Mouse (Mus musculus) splenic B cell, adult 2 months (primary cell): ENCODE measurements at regions not wholly inside any gene's neighbourhood (a gene's known extent, or its start where the extent isn't known, plus 50 kb on each side); places are given as distances from the start of the nearest gene placed in this dataset.
A peak's percentile ranks its signal among the peaks of the same experiment; 100 is the strongest.
"Not testable (repeated sequence)": the region's sequence is repeated elsewhere in the genome, so short reads cannot be mapped to it uniquely, and the experiment has no call there.

Source experiments
- DNase-seq: peaks from one replicate; pipeline ENCODE4 v3.0.0-alpha.2; 2011; ENCODE audit warnings: low read depth, low spot score
- H3K27me3 ChIP-seq: 2 replicates; pipeline ENCODE4 v1.6.1; 2012; ENCODE audit warnings: mild to moderate bottlenecking, low read length, moderate library complexity, mixed read lengths; ENCODE audit not compliant: control insufficient read depth, poor library complexity, insufficient read depth, severe bottlenecking
- H3K36me3 ChIP-seq: 2 replicates; pipeline ENCODE4 v1.6.1; 2012; ENCODE audit warnings: mild to moderate bottlenecking, low read length, moderate library complexity, mixed read lengths; ENCODE audit not compliant: control insufficient read depth, poor library complexity, insufficient read depth, severe bottlenecking

- no peaks in the 10 kb centered on the region for H3K36me3 ChIP-seq
- no peak for DNase-seq
- no peaks in the 10 kb centered on the region for H3K27me3 ChIP-seq
These were observed 106.9 kb upstream of the Eif4g2 start for GRCm38 (mm10) chr7:111189731-111190130.

- no peak for DNase-seq
- Histone ChIP-seq H3K36me3 (no peaks in the 10 kb centered on the region), H3K27me3 (no peaks in the 10 kb centered on the region)
These were observed 103.1 kb upstream of the Eif4g2 start for GRCm38 (mm10) chr7:111185954-111186353.

- Histone ChIP-seq H3K36me3 (no peaks in the 10 kb centered on the region), H3K27me3 (no peaks in the 10 kb centered on the region)
- DNase-seq: no peak
These were observed 100.7 kb upstream of the Eif4g2 start for GRCm38 (mm10) chr7:111183512-111183911.

DNA sequence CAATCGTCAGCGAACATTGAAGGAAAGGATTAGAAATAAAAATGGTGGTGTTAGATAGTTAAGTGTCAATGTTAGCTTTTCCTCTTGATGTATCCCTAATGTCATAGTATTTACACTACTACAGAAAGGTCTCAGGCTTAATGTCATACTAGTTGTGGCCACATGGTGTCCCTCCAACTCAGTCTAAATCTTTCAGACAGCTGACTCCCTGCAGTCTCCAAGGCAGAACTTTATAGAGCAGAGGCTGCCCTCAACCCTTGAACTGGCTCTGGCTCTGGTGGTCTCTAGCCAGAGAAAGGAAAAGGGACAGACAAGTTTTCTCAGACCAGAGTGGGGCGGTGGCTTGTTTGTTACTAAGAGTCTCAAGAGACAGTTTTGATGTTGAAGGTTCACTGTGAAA lies 99.5 kb upstream of the Eif4g2 start:
- H3K27me3 ChIP-seq: no peaks in the 10 kb centered on the region
- peak; percentile 44 for DNase-seq

DNA sequence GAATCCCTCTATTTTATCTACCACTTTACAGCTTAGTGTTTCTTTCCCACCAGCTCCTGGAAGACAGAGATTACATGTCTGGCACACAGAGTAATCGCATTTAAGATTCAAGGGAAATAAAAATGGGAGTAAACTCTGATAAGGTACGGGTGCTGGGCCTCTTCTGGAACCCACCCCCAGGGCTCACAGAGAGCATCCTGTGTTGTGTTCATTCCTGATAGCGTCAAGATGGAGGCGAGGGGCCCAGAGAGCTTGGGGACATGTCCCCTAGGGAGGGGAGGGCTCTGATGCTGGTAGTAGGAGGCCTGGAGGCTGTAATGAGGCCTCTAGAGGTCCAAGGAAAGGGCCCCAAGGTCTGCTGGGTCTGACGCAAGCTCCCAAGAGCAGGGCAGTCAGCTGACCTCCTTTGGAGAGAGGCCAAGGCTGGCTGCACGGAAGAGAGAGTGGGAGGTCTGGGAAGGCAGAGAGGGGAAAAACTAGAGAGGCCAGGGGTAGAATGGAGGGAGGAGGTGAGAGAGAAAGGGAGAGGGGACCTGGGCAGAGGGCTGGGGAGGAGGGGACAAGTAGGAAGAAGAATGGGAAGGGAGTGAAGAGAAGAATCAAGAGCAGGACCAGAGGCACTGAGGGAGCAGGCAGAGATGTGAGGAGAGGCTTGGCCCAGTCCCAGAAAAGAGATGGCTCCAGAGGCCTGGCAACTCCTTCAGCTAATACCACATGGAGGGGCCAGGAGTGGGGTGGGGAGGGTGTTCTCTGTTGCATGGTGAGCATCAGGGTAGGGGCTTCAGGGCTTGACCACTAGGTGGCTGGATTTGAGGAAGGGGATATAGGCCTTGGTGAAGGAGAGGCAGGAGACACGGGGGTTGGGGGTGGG lies 96.8 kb upstream of the Eif4g2 start:
- no peaks in the 10 kb centered on the region for H3K36me3 ChIP-seq
- no peak for DNase-seq
- no peaks in the 10 kb centered on the region for H3K27me3 ChIP-seq

More for the DNA sequence above, 99.5 kb upstream of the Eif4g2 start:
- H3K36me3 ChIP-seq: no peaks in the 10 kb centered on the region

DNA sequence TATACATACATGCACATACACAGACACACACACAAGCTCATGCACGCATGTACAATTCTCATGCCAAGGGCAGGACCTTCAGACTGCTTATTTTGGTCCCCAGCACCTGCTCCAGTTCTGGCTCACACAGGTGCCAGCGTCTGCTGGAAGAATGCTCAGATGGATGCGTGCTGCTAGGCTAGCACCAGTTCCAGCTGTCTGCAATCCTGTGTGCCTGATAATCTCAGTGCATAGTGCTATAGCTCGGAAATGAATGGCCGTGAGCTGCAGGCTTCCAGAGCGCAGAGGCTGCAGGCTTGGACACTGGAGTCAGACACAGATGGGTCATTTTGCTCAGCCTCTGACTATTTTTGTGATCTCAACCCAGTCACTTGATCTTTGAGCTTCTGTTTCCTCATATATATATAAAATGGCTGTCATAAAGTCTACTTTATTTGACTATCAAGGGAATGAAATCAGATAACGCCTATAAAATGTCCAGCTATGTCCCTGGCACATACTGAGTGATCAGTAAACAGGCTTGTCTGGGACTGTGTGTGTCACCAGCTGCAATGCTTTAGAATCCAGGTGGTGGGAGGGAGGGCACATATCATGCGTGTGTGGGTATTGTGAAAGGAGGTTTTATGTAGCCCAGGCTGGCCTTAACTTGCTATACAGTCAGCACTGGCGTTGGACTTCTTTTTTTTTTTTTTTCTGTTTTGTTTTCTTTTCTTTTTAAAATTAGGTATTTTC lies 91.7 kb upstream of the Eif4g2 start:
- Histone ChIP-seq H3K27me3 (no peaks in the 10 kb centered on the region), H3K36me3 (no peaks in the 10 kb centered on the region)
- DNase-seq: no peak

GRCm38 (mm10) chr7:111172061-111172460 lies 89.2 kb upstream of the Eif4g2 start:
- no peak for DNase-seq
- Histone ChIP-seq H3K27me3 (no peaks in the 10 kb centered on the region), H3K36me3 (no peaks in the 10 kb centered on the region)

DNA sequence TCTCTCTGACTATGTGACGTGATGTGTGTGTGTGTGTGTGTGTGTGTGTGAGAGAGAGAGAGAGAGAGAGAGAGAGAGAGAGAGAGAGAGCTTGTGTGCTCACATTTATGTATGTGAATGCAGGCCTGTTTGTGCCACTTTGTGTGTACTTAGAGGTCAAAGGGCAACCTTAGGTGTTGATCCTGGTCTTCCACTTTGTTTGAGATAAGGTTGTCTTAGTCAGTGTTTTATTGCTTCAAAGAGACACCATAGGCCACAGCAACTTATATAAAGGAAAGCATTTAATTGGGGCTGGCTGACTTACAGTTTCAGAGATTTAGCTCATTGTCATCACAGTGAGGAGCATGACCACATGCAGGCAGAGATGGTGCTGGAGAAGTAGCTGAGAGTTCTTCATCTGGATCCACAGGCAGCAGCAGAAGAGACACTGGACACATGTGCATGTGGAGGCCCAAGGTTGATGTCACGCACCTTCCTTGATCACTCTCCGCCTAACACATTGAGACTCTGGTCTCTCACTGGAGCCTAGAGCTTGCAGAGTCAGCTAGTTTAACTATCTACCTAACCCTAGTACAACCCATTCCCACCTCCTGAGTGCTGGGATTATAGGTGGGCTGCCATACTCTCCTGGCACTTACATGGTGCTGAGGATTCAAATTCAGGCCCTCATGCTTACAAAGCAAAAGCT lies 85.9 kb upstream of the Eif4g2 start:
- not testable (repeated sequence) for H3K36me3 ChIP-seq, H3K27me3 ChIP-seq, DNase-seq

- no peak for DNase-seq
- Histone ChIP-seq H3K27me3 (no peaks in the 10 kb centered on the region), H3K36me3 (no peaks in the 10 kb centered on the region)
These were observed 82.2 kb upstream of the Eif4g2 start for GRCm38 (mm10) chr7:111164994-111165393.

DNA sequence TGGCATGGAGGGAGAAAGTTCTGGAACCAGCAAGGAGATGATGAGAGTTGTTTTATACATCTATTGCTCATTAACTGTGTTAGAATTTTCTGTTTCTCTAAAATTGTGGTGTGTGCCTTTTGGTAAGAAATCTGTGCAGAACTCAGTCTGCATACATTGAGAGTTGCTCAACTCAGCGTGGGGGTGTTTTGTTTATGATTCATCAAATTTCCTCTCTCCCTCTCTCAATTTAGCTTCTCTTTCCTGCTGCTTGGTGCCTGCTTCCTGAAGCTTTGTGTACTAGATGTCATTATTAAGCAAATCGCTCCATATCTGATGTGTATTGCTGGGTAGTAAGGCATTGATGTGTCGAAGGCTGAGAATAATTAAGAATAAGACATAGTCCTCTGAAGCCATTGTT lies 81.4 kb upstream of the Eif4g2 start:
- no peak for DNase-seq
- H3K36me3 ChIP-seq: no peaks in the 10 kb centered on the region
- H3K27me3 ChIP-seq: no peaks in the 10 kb centered on the region

- peak; percentile 17 for DNase-seq
- H3K36me3 ChIP-seq: no peaks in the 10 kb centered on the region
- H3K27me3 ChIP-seq: no peaks in the 10 kb centered on the region
These were observed 81.0 kb upstream of the Eif4g2 start for GRCm38 (mm10) chr7:111163861-111164260.

- H3K27me3 ChIP-seq: no peaks in the 10 kb centered on the region
- H3K36me3 ChIP-seq: no peaks in the 10 kb centered on the region
- DNase-seq: no peak
These were observed 80.5 kb upstream of the Eif4g2 start for GRCm38 (mm10) chr7:111163321-111163720.

GRCm38 (mm10) chr7:111158791-111159286 lies 76.0 kb upstream of the Eif4g2 start:
- DNase-seq: no peak
- Histone ChIP-seq H3K36me3 (no peaks in the 10 kb centered on the region), H3K27me3 (no peaks in the 10 kb centered on the region)

- Histone ChIP-seq H3K36me3 (no peaks in the 10 kb centered on the region), H3K27me3 (no peaks in the 10 kb centered on the region)
- no peak for DNase-seq
These were observed 75.0 kb upstream of the Eif4g2 start for GRCm38 (mm10) chr7:111157754-111158325.
